13 mouse cellular contexts compared by ENCODE assay signal in the genomic region with DNA sequence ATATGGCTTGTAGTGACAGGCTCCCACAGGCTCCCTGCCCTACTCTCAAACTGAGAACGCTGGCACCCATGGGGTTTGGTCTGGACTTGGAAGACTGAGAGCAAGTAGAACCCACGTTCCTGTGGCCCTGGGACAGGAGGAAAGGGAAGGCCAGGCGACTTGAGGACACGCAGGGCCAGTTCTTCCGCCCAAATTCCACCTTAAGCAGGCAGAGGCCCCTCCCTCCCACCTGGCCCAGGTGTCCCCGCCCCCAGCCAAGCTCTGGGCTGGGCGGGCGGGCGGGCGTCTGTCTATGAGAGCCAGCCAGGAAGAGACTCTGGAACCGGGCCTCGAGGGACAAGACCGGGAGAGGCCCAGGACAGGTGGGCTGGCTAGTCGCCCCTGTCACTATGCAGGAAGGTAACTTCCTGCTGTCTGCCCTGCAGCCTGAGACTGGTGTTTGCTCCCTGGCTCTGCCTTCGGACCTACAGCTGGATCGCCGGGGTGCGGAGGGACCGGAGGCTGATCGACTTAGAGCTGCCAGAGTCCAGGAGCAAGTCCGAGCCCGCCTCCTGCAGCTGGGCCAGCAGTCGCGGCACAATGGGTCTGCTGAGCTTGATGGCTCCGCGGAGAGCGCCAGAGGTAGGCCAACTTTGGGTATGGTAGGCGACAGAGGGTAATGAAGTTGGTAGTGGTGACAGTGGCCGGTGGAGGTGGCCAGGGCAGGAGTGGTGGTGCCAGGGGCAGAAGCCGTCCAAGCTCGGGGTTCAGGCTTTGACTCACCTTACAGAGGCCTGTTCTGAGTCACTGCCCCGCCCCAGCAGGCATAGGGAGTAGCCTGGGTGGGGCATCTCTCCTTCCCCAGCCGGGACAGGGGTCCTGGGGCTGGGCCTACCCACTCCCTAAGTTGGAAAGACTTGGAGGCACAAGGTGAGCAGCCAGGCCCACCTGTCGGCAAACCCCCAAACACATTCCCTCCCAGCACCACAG. TPM values are rescaled to one million over a fixed set of nuclear protein-coding genes. Genes with fewer than 3 reads are reported as not detected.
A peak's percentile ranks its signal among the peaks of the same experiment; 100 is the strongest.
DNase-seq lines count a peak whose midpoint lies in the region; TF ChIP-seq lines count a peak whose summit lies in the region.
"Had no signal": no experiment of that assay in that cellular context is flagged by ENCODE, and none has a peak within 500 bp of the region (broad histone marks: within the 10 kb centered on the region; RNA-seq: fewer than 3 reads in every experiment).

No protein-coding gene starts in this region.

- H3K4me3 ChIP-seq in liver, adult 2 months (ENCODE audit: insufficient read depth, low read depth, low read length), result peak overlapping the region; percentile 30; the same call in 1 of the 2 replicates
- H3K4me3 ChIP-seq: left cerebral cortex, adult 2 months had no signal

- H3K27me3 ChIP-seq in liver, adult 2 months (ENCODE audit: control insufficient read depth, insufficient read depth, low read length), result no peaks in the 10 kb centered on the region

- H3K36me3 ChIP-seq in liver, adult 2 months (ENCODE audit: control insufficient read depth, insufficient read depth, low read length), result no peaks in the 10 kb centered on the region

- peak; percentile 50 for DNase-seq in liver, adult 2 months (ENCODE audit: extremely low read depth, low read depth, low spot score)
- no peak for DNase-seq in liver
- peak; percentile 75 for DNase-seq in kidney, adult 9 months
- DNase-seq in lung, adult 18-20 months, result peak; percentile 72 to 79
- peak; percentile 79 for DNase-seq in yolk sac, embryonic 10.5 days (ENCODE audit: low spot score)
- DNase-seq in frontal cortex, postnatal 14 days (ENCODE audit: low spot score in 2 of 2), result no peak
- DNase-seq in embryo, embryonic 10.5 days (ENCODE audit: low spot score), result no peak
- no peak for DNase-seq in cerebellum, adult 9-10 months
- DNase-seq: heart, adult 18-20 months; right cerebral cortex, postnatal 14 days had no signal

- no peaks in the 10 kb centered on the region for H3K4me1 ChIP-seq in liver, adult 2 months (ENCODE audit: control insufficient read depth, insufficient read depth, low read length)

- no peak overlapping the region for H3K27ac ChIP-seq in liver, adult 2 months (replicated peaks; ENCODE audit: insufficient read depth, low read depth, low read length)
- H3K27ac ChIP-seq: left cerebral cortex, adult 2 months had no signal

- no peak for TF ChIP-seq POLR2A in liver, adult 2 months (IDR thresholded peaks at IDR 0.05; ENCODE audit: extremely low read depth, insufficient read depth, low read length)

- TF ChIP-seq CTCF in liver, adult 2 months (IDR thresholded peaks at IDR 0.05; ENCODE audit: low read depth, low read length), result no peak

- 45% methylated on average over 32 of the region's 34 CpGs for WGBS in liver, adult 2 months

- peak overlapping the region; percentile 10; the same call in 1 of the 2 replicates for H3K9ac ChIP-seq in liver, adult 2 months (ENCODE audit: low read depth, low read length)

- no peaks in the 10 kb centered on the region for H3K79me2 ChIP-seq in liver, adult 2 months (ENCODE audit: control insufficient read depth, insufficient read depth, low read length)

RNA-seq across cellular contexts. Expression of gene Pkp3, which starts 1.7 kb away (rescaled TPM):
- total RNA-seq in liver, adult 2 months (2014; rRNA removed), result 0.60 and 0.83 TPM in 2 replicates
- 1.9 and 2.0 TPM in 2 replicates for polyA plus RNA-seq in liver, adult 2 months (2012; rRNA removed)
- total RNA-seq: left cerebral cortex, adult 2 months had no signal

RNA-seq across cellular contexts. Expression of gene B4galnt4, which starts 18.9 kb away (rescaled TPM):
- 0.09 TPM in 1 of 2 replicates, not detected in the other for total RNA-seq in liver, adult 2 months (2014; rRNA removed)
- 0.04 and 0.10 TPM in 2 replicates for polyA plus RNA-seq in liver, adult 2 months (2012; rRNA removed)
- total RNA-seq: heart, adult 18-20 months had no signal

RNA-seq across cellular contexts. Expression of gene Sigirr, which starts 20.6 kb away (rescaled TPM):
- 21.8 and 28.5 TPM in 2 replicates for total RNA-seq in liver, adult 2 months (2014; rRNA removed)
- 42.4 and 42.5 TPM in 2 replicates for polyA plus RNA-seq in liver, adult 2 months (2012; rRNA removed)

RNA-seq across cellular contexts. Expression of gene Ano9, which starts 37.8 kb away (rescaled TPM):
- total RNA-seq in liver, adult 2 months (2014; rRNA removed), result not detected in 2 replicates
- 0.09 and 0.13 TPM in 2 replicates for polyA plus RNA-seq in liver, adult 2 months (2012; rRNA removed)
- total RNA-seq: heart, adult 18-20 months; left cerebral cortex, adult 2 months; monocyte, adult 5-6 weeks had no signal
- polyA plus RNA-seq: cortical plate, adult 2 months had no signal

RNA-seq across cellular contexts. Expression of gene Ptdss2, which starts 42.4 kb away (rescaled TPM):
- total RNA-seq in liver, adult 2 months (2014; rRNA removed), result 5.2 and 5.4 TPM in 2 replicates
- 10.7 and 13.5 TPM in 2 replicates for polyA plus RNA-seq in liver, adult 2 months (2012; rRNA removed)

Comparison
In these comparisons a context has a peak if more than half of its experiments do, and no peak if none do; other contexts are left out.
1. DNase-seq: peak in liver, adult 2 months (single experiment), kidney, adult 9 months (single experiment), lung, adult 18-20 months (2 of 2) and yolk sac, embryonic 10.5 days (single experiment); none in liver (single experiment), frontal cortex, postnatal 14 days (0 of 2), embryo, embryonic 10.5 days (single experiment) and cerebellum, adult 9-10 months (single experiment).